Mouse (Mus musculus) heart, adult 18-20 months (tissue): ENCODE results near the gene St6galnac5. TPM values are rescaled to one million over a fixed set of nuclear protein-coding genes. Genes with fewer than 3 reads are reported as not detected.
"Not testable (repeated sequence)": the region's sequence is repeated elsewhere in the genome, so short reads cannot be mapped to it uniquely, and the experiment has no call there.

Source experiments
- DNase-seq, 2 experiments: peaks; one replicate each; pipeline ENCODE4 v3.0.0; 2021 to 2022; ENCODE audit warnings: mixed read lengths in 1 of 2
- total RNA-seq, 2 experiments: library from RNA; stranded (reverse); gene quantifications; 2 replicates each; pipeline ENCODE4 v1.2.3; 2021

The St6galnac5 gene
- total RNA-seq, 2 experiments from 2014 or later: not detected

GRCm38 (mm10) chr3:152792601-152793000, 189.4 kb downstream of the St6galnac5 start:
- DNase-seq: no peak

- not testable (repeated sequence) for DNase-seq
These were observed 193.6 kb downstream of the St6galnac5 start for GRCm38 (mm10) chr3:152788301-152788953.

- DNase-seq: not testable (repeated sequence)
These were observed 197.7 kb downstream of the St6galnac5 start for GRCm38 (mm10) chr3:152784353-152784752.

DNA sequence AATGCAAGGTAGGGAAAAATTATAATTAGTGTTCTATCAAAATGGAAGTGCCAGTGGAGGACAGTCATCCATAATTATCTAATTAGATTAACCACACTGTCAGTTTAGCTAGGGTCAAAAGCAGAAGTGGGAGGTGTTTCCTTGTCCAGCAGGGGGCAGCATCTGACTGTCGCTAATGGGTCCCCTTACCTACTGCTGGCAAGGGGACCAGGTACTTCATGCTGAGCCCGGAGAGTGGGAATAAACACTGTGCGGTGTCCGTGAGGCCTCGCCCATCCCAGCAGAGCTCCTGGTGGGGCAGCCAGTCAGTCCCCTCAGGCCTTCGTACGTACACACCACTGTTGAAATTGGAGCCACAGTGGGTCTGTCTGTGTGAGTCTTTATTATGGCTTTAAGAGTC, 198.3 kb downstream of the St6galnac5 start:
- peak; percentile 43 to 83 for DNase-seq

GRCm38 (mm10) chr3:152779819-152780218, 202.2 kb downstream of the St6galnac5 start:
- DNase-seq: no peak

- DNase-seq: no peak
These were observed 205.0 kb downstream of the St6galnac5 start for GRCm38 (mm10) chr3:152776872-152777540.

- no peak for DNase-seq
These were observed 205.7 kb downstream of the St6galnac5 start for GRCm38 (mm10) chr3:152776363-152776762.

DNA sequence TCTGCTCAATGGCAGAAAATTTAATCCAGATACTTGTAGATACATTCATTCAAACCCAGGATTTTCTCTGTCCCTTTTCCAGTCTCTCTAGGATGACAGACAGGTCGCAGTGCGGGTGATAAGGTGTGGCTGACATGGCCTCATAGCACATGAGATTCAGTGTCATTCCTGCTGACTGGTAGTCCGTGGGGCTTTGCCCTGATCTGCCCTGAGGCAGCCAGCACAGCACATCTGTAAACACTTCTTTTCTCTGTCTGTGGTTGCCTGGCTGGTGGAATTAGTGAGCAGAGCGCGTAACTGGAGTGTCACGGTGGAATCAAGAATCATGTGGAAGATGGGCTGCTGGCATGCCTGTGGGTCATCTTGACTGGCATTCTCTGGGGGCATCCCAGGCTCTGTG, 212.0 kb downstream of the St6galnac5 start:
- DNase-seq: no peak

GRCm38 (mm10) chr3:152767485-152767884, 214.6 kb downstream of the St6galnac5 start:
- no peak for DNase-seq
